Mouse (Mus musculus) lung, postnatal 4 days (tissue): Measurements from ENCODE around the gene Samd14.
"Not testable (repeated sequence)": the region's sequence is repeated elsewhere in the genome, so short reads cannot be mapped to it uniquely, and the experiment has no call there.

Source experiments
- DNase-seq, 2 experiments: peaks; one replicate each; pipeline ENCODE4 v3.0.0; 2021

Gene Samd14

DNA sequence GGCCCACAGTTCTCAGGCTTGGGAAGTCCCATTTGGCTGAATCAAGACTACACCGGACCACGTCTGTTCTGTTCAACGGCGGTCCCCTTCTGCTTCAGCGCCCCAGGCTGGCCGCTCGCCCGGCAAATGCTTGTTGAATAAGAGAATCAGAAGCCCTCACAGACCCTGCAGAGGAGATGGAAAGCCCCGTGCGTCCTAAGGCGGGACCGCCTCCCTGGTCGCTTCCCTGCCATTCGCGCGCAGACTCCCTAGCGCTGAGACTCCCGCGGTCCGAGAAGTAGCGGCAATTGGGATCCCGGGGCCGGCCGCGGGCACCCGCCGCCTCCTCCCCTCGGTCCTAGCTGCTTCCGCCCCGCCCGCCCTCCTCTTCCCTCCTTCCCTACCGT is at the start of gene Samd14:
Samd14 (plus strand) TSS at position 251 of the 386 bp plus-strand sequence.
- DNase-seq: peak; percentile 76 to 85

- no peak for DNase-seq
Observed at GRCm38 (mm10) chr11:94962534-94963101, 47.1 kb upstream of the Samd14 start.

DNA sequence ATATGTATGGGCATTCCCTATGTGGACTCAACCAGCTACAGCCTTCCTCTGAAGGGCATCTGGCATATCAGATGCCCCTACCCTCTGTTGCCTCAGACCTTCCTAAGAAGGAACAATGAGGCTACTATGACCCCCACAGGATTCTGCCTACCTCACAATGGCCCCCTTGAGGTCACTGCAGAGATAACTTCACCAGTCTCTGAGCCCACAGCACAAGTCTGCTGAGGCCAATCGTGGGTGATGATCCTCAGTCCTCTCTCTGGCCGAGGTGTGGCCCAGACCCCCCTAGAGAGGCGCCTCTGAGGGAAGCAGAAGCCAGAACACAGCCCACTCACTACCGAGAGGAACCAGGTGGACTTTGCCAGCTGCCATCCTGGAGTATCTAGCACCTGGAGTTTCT is 42.3 kb upstream of the Samd14 start, which contains the start of gene Hils1:
Hils1 (plus strand) TSS at position 175 of the 400 bp plus-strand sequence.
- DNase-seq: no peak

DNA sequence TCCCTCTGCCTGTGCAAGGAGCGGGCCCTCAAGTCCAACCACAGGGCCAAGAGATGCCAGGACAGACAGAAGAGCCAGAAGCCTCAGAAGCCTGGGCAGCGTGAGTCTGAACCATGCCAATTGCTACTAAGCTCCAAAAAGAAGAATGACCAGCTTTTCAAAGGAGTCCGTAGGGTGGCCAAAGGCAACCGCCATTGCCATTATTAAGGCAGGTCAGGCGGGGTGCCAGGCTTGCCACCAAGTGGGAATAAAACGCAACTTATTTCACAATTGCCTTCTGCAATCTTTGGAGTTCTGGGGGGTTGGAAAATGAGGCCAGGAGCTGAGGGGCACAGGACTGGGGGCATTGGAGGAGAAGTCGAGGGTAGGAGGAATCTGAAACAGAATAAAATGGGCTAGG is 41.5 kb upstream of the Samd14 start:
- no peak for DNase-seq

DNA sequence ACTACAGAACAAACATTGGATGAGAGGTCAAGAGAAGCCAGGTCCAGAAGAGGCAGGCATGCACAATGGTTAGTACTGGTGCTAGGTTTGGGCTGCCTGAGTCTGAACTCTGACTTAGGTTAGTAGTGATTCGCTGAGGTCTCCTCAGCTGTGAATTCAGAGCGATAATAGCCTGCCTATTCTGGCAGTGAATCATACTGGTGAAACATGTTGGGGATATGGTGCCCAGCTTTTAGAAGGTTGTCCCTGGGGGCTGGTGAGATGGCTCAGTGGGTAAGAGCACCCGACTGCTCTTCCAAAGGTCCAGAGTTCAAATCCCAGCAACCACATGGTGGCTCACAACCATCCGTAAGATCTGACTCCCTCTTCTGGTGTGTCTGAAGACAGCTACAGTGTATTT is 40.0 kb upstream of the Samd14 start:
- DNase-seq: not testable (repeated sequence)

GRCm38 (mm10) chr11:94970210-94970943 is 39.3 kb upstream of the Samd14 start:
- DNase-seq: peak; percentile 75 to 85

DNA sequence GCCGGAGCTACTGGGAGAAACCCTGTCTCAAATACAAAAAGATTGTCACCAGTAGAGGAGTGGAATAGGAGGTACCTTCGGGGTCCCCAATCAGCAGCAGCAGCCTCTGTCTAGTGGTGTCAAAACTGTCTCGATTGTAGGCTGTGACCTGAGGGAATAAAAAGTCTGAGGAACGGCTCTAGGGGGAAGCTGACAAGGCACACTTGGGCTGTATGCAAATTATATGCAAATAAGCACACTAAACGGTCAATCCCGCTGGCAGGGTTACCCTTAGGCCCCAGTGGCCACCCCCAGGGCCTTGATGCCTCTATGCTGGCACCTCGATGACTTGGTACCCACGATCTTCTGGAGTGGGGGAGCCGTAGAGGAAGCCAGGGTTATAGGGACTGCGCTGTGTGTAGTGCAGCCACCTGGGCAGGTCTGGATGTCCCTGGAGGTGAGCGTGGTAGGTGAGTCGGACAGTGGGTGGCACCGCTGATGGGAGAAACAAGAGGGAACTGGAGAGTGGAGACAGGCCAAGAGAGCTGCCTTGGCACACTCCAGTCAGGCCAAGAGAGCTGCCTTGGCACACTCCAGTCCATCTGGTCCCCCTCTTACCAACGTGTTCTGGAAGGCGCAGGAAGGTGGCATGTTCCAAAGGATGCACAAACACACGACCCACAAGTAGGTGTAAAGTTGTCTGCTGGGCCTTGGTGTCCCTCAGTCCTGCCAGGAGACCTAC is 37.6 kb upstream of the Samd14 start:
- no peak for DNase-seq

GRCm38 (mm10) chr11:94972887-94973286 is 36.8 kb upstream of the Samd14 start:
- DNase-seq: no peak

DNA sequence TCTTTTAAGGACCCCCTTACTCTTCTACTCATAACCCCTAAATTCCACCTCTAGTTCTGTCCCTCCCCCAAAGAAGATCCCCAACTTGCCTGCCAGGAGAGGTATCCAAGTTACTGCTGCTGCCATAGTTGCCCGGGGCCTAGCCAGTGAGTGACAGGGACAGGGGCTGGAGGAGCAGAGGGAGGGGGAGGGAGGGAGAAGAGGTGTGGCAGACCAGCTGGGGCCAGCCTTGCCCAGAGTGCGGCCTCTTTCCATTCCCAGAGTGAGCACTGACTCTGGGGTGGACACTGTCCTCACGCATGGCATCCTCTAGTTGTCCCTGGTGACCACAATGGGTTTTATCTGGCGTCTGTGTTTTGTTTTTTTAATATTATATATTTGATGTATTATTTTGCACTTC is 36.4 kb upstream of the Samd14 start:
- no peak for DNase-seq

GRCm38 (mm10) chr11:94974951-94975350 is 34.7 kb upstream of the Samd14 start:
- no peak for DNase-seq

GRCm38 (mm10) chr11:94976199-94976598 is 33.5 kb upstream of the Samd14 start, which contains the start of gene Sgca:
TSS of gene Sgca (minus strand) at chr11:94976327.
- DNase-seq: no peak

DNA sequence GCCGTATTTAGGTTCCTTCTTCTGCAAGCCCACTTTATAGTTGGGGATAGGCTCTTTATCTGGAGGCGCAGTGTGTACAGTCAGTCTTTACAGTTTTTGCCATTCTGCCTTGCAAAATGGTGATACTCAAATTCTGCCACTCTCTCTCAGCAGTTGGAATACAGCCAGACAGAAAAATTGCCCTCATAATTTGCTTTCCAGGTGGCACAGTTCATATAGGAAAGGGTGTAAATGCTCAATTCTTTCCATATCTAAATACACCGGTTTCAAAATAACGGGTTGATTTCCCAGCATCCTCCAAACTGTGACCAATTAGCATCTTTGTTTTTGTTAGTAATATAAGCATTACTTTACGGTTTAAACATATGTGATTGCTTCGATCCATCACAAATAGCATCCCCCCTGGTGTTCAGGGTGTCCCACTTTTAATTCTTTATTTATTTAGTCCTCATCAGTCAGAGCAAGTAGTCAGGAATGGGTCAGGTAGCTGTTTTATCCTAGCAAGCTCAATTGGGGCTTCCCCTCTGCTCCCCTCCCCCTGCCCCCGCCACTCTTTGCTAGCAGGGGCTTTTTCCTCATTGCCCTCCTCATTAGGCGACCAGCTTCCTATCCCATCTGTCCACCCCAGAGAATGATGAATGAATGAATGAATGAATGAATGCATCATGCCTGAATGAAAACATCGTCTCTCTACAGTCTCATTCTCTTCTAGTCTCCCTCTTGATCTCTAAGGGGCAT is 31.3 kb upstream of the Samd14 start:
- DNase-seq: no peak

GRCm38 (mm10) chr11:94978947-94979346 is 30.7 kb upstream of the Samd14 start:
- DNase-seq: peak; percentile 97 to 99

- DNase-seq: no peak
Observed at GRCm38 (mm10) chr11:94979462-94980179, 30.1 kb upstream of the Samd14 start.

GRCm38 (mm10) chr11:94985140-94985539 is 24.5 kb upstream of the Samd14 start:
- DNase-seq: peak in 1 of 2 experiments; percentile 26

DNA sequence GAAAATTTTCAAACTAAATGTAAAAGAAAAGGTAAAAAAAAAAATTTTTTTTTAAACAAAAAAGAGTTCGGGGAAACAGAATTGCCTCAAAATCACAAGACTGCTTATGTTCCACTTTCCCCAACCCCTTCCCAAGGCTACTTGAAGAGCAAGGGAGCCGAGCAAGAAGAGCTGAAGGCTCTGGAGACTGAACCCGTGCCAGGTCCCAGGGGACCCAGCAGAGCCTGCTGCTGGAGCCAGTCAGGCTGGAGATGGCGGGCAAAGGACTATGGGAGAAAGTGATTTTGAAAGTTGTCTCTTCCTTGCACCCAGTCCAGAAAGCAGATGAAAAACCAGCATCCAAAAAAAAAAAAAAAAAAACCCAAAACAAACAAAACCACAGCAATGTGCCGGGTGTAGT is 23.9 kb upstream of the Samd14 start:
- peak in 1 of 2 experiments; percentile 29 for DNase-seq

DNA sequence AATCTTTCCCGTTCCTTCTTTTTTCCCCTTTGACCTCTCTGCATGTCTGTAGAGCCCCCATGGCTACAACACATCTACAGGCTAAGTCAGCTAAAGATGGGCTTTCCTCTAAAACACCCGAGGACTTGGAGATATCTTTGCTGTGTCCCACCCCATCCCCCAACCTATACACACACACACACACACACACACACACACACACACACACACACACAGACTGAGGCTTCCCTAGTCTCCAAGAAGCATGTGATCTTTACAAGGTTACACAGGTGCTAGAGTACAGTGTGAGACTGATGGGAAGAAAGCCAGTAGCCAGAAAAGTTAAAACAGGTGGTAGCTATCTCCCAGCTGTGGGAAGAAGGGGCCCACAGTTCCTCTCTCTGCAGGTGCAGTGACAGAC is 23.2 kb upstream of the Samd14 start:
- no peak for DNase-seq

DNA sequence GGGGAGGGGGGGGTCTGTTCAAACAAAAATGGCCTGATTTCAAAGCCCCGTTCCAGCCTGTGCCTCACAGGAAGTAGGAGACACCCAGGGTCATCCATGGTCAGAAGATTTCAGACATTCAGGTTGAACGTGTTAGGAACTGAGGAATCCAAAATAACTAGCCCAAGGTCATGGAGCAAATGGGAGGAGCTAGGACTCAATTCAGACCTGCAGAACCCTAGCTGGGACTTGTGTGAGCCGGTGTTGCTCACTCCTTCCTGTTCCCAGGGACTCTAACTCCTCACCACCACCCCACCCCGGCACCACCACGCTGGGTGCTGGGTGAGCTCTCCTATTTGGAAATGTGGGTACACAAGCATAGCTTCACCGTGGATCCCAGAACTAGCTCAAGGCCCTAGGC is 22.3 kb upstream of the Samd14 start:
- no peak for DNase-seq

DNA sequence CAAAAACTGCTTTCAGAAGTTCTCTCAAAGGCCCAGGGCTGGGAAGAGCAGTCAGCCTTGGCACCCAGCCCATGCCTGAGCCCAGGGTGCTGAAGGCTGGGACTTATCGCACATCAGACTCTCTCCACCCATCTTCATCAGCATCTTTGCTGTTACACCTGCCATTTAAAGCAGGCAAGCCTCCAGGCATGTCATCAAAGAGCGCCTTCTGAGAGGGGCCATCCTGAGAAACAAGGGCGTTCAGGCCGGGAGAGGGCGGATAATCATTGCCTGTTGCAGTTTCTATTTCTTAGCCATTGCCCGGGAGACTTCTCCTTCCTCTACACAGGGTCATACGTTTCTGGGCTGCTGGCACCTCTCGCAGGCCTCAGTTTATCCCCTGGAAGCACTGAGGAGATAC is 21.8 kb upstream of the Samd14 start:
- peak in 1 of 2 experiments; percentile 35 for DNase-seq

DNA sequence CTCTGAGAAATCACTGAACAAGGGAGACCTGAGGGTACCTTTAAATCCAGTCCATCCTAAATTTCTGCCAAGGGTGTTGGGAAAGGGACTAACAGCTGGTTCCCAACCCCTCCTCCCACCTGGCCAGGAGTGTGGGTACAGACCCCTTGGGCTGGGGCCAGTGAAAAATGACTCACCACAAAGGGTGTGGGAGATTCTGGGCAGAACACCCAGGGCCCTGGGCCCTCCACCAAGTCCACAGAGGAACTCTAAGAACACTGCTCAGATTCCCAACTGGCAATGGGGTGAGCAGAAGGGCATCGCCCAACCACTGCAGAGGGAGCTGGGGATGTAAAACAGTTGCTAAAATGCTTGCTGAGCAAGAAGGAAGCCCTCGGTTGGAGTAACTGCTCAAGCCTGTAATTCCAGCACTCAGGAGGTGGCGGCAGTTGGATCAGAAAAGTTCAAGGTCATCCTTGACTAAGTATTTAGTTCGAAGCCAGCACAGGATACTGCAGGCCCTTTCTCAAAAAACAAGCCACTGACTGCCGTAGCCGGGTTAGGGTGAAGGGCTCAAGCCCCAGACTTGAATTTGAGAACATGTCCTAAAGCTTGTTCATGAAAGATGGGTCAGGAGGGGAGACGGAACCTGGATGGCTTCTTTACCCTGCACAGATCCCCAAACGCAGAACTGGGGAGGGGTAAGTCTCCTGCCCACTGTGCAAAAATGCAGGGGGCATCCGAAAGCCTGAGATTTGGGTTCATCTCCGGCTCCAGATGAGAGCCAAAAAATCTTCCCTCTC is 20.7 kb upstream of the Samd14 start:
- peak in 1 of 2 experiments; percentile 42 for DNase-seq

DNA sequence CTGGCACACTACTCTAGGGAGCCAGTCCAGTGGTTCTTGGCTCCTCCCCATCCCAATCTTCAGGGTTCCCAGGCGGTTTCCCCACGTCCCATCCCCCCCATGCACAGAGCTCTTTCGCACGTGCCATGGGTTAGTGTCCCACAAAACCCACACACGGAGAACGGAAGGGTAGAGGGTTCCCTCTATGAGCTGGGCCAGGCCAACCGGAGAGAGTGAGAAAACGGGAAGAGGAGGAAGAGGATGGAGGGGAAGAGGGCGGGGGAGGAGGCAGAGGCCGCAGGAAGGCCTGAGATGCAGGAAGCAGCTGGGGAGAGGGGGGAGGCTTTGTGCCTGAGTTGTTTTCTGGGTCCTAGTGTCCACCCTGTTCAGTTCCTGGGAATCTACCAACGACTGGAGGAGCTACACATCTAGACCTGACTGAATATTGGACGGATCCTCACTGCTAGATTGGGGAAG is 20.1 kb upstream of the Samd14 start:
- DNase-seq: peak; percentile 85
